Mouse (Mus musculus) heart, adult 2 months (tissue): ENCODE results near the gene Ccdc189. TPM values are rescaled to one million over a fixed set of nuclear protein-coding genes. Genes with fewer than 3 reads are reported as not detected.

ENCODE experiments used
- DNase-seq, 2 experiments: peaks; one replicate each; pipeline ENCODE4 v3.0.0; 2021
- H3K27ac ChIP-seq: fragments of 200-600 bp; 2 replicates; pipeline ENCODE4 v1.8.1; 2022
- H3K27me3 ChIP-seq: fragments of 200-500 bp; 2 replicates; pipeline ENCODE4 v1.6.1; 2012; ENCODE audit warnings: mild to moderate bottlenecking, low read length, inconsistent platforms, mixed read lengths; ENCODE audit not compliant: control insufficient read depth, insufficient read depth
- H3K36me3 ChIP-seq: fragments of 200-500 bp; 2 replicates; pipeline ENCODE4 v1.6.1; 2012; ENCODE audit warnings: low read length, inconsistent platforms; ENCODE audit not compliant: control insufficient read depth, insufficient read depth
- H3K4me1 ChIP-seq: fragments of 200-500 bp; 2 replicates; pipeline ENCODE4 v1.6.1; 2011; ENCODE audit warnings: low read length; ENCODE audit not compliant: control insufficient read depth, insufficient read depth
- H3K4me3 ChIP-seq: fragments of 200-600 bp; 2 replicates; pipeline ENCODE4 v1.8.1; 2022
- H3K79me2 ChIP-seq: fragments of 200-500 bp; replicated peaks from 2 replicates; pipeline ENCODE4 v1.6.1; 2012; ENCODE audit warnings: mild to moderate bottlenecking, inconsistent platforms, low read length, moderate library complexity, mixed read lengths; ENCODE audit not compliant: control insufficient read depth, insufficient read depth
- H3K9ac ChIP-seq: fragments of 200-500 bp; 2 replicates; pipeline ENCODE4 v1.6.1; 2012; ENCODE audit warnings: low read depth, mild to moderate bottlenecking, control low read depth, inconsistent platforms, low read length, mixed read lengths
- CTCF ChIP-seq: fragments of 200-600 bp; IDR thresholded peaks from 2 replicates; pipeline ENCODE4 v1.8.1; 2022; ENCODE audit warnings: antibody characterized with exemption, mild to moderate bottlenecking, moderate library complexity
- EP300 ChIP-seq: fragments of 200-500 bp; IDR thresholded peaks from 2 replicates; pipeline ENCODE4 v1.6.1; 2011; ENCODE audit warnings: low read depth, low read length, control low read depth; ENCODE audit not compliant: insufficient read depth
- POLR2A ChIP-seq: fragments of 200-500 bp; IDR thresholded peaks from 2 replicates; pipeline ENCODE4 v1.6.1; 2011; ENCODE audit warnings: mild to moderate bottlenecking, low read depth, low read length, control low read depth; ENCODE audit not compliant: insufficient read depth
- WGBS: fragments of 180-500 bp; shearing (Covaris S2); methylation state at CpG from one replicate; pipeline ENCODE4 v1.1.7; 2018; 5-methylcytosine and 5-hydroxymethylcytosine counted together
- intact Hi-C: fragments of 180-260 bp; cut with DNase I; formaldehyde crosslinking; loops from one replicate; pipeline ENCODE4 v1.15.1; 2025
- polyA plus RNA-seq: library from polyadenylated mRNA; depleted of rRNA; stranded (reverse); fragments of >200 nt; gene quantifications from 2 replicates; pipeline ENCODE4 v1.2.3, GENCODE M21; 2012
- total RNA-seq, 2 experiments: library from RNA; stranded (reverse); gene quantifications; 2 replicates each; pipeline ENCODE4 v1.2.3; 2021

Gene Ccdc189
- total and polyA plus RNA-seq, 3 experiments, result 10.4 to 11.7 (median 10.6) TPM

DNA sequence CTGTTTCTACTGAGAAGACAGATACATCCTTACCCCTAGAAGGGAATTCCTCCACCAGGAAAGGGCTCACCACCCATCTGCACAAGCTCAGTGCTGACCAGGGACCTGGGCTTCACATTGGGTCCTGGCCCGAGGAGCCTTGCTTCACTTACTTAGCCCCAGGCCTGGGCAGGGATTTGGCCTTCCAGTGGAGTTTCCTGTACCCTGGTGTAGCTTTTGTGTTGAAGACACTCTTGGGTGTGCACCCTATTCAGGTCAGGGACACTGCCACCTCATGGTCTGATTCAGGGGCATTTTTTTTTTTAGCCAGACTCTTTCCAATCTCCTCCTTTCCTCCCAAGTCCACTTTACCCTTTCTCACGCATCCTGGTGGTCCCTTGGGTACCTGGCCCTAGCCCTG is 14.5 kb upstream of the Ccdc189 start:
- no peaks in the 10 kb centered on the region for H3K79me2 ChIP-seq
- H3K4me3 ChIP-seq, result no peak overlapping the region
- no peaks in the 10 kb centered on the region for H3K36me3 ChIP-seq
- intact Hi-C loops, result loop anchor here (5.0 kb wide), 1 partner anchor 44 kb away; no protein-coding TSS in a partner anchor
- 86% methylated on average over 2 of the region's 2 CpGs for WGBS
- no peak overlapping the region for H3K27ac ChIP-seq
- no peaks in the 10 kb centered on the region for H3K27me3 ChIP-seq
- no peaks in the 10 kb centered on the region for H3K4me1 ChIP-seq
- no peak for DNase-seq
- TF ChIP-seq CTCF (no peak), POLR2A (no peak), EP300 (no peak)
- H3K9ac ChIP-seq, result no peak overlapping the region

DNA sequence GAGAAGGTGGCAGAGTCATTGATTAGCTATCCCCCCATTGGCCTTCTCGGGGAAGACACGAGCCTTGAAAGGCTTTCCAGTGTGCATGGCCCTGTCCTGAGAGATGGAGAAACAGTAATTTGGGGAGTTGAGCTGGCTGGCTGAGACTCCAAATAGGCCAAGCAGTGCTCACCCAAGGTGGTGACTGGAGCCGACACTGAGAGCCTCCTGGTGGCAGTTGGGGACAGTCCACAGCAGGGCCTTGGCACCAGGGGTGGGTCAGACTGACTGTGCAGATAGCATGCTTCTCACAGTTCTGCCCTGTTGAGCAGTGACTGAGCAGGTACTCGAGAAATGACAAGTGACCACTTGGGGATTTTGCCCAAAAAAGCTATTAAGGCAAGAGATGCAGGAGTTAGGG is 13.3 kb upstream of the Ccdc189 start:
- Histone ChIP-seq H3K4me3 (no peak overlapping the region), H3K4me1 (no peaks in the 10 kb centered on the region), H3K36me3 (no peaks in the 10 kb centered on the region), H3K27me3 (no peaks in the 10 kb centered on the region), H3K27ac (no peak overlapping the region), H3K9ac (no peak overlapping the region), H3K79me2 (no peaks in the 10 kb centered on the region)
- intact Hi-C loops, result loop anchor here (5.0 kb wide), 1 partner anchor 46 kb away; no protein-coding TSS in a partner anchor
- DNase-seq, result no peak
- 76% methylated on average over 4 of the region's 4 CpGs for WGBS
- TF ChIP-seq POLR2A (no peak), CTCF (peak; percentile 9; the same call in 1 of the 2 replicates), EP300 (no peak)

GRCm38 (mm10) chr7:127600612-127601011 is 12.2 kb upstream of the Ccdc189 start:
- TF ChIP-seq POLR2A (no peak), EP300 (no peak), CTCF (no peak)
- no peaks in the 10 kb centered on the region for H3K36me3 ChIP-seq
- DNase-seq, result no peak
- intact Hi-C loops, result loop anchor here (5.0 kb wide), 1 partner anchor 47 kb away; no protein-coding TSS in a partner anchor
- WGBS, result 94% methylated on average over 7 of the region's 7 CpGs
- no peaks in the 10 kb centered on the region for H3K79me2 ChIP-seq
- H3K4me3 ChIP-seq, result no peak overlapping the region
- no peak overlapping the region for H3K27ac ChIP-seq
- H3K4me1 ChIP-seq, result no peaks in the 10 kb centered on the region
- H3K27me3 ChIP-seq, result no peaks in the 10 kb centered on the region
- H3K9ac ChIP-seq, result no peak overlapping the region

- Histone ChIP-seq H3K9ac (no peak overlapping the region), H3K27me3 (no peaks in the 10 kb centered on the region), H3K36me3 (no peaks in the 10 kb centered on the region), H3K27ac (no peak overlapping the region), H3K4me1 (no peaks in the 10 kb centered on the region), H3K4me3 (no peak overlapping the region), H3K79me2 (no peaks in the 10 kb centered on the region)
- 96% methylated on average over 17 of the region's 17 CpGs for WGBS
- TF ChIP-seq CTCF, result no peak
- no peak for DNase-seq
- intact Hi-C loops, result no loop called here
Observed at GRCm38 (mm10) chr7:127596747-127597146, 8.4 kb upstream of the Ccdc189 start.

DNA sequence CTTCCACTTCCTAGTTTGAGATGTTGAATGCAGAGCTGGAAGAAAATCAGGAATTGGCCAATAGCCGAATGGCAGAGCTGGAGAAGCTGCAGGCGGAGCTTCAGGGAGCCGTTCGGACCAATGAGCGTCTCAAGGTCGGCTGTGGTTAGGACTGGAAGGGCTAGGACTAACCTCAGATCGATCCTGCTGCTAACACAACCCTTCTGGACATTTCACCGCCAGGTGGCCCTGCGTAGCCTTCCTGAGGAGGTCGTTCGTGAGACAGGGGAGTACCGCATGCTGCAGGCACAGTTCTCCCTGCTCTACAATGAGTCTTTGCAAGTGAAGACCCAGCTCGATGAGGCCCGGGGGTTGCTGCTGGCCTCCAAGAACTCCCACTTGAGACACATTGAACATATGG is 4.2 kb upstream of the Ccdc189 start:
- Histone ChIP-seq H3K9ac (no peak overlapping the region), H3K36me3 (no peaks in the 10 kb centered on the region), H3K4me1 (peaks cover 5% of the 10 kb centered on the region), H3K27ac (no peak overlapping the region), H3K27me3 (no peaks in the 10 kb centered on the region), H3K4me3 (no peak overlapping the region), H3K79me2 (no peaks in the 10 kb centered on the region)
- WGBS, result 88% methylated on average over 14 of the region's 14 CpGs
- intact Hi-C loops, result no loop called here
- no peak for DNase-seq
- no peak for TF ChIP-seq CTCF
- no peak for TF ChIP-seq EP300
- no peak for TF ChIP-seq POLR2A

- Histone ChIP-seq H3K36me3 (no peaks in the 10 kb centered on the region), H3K9ac (no peak overlapping the region), H3K27me3 (no peaks in the 10 kb centered on the region), H3K79me2 (no peaks in the 10 kb centered on the region), H3K27ac (no peak overlapping the region), H3K4me3 (no peak overlapping the region), H3K4me1 (peaks cover 8% of the 10 kb centered on the region)
- WGBS, result 58% methylated on average over 10 of the region's 10 CpGs
- no peak for TF ChIP-seq CTCF
- no peak for TF ChIP-seq POLR2A
- no peak for TF ChIP-seq EP300
- no peak for DNase-seq
- intact Hi-C loops, result no loop called here
Observed at GRCm38 (mm10) chr7:127591108-127591507, 2.7 kb upstream of the Ccdc189 start.
